Mouse (Mus musculus): Measurements from ENCODE around the gene Nuf2. TPM values are rescaled to one million over a fixed set of nuclear protein-coding genes. Genes with fewer than 3 reads are reported as not detected.

The Nuf2 gene
- total RNA-seq (2014; fragmentation: Nextera tagmentation) = 24.9 and 39.0 TPM in 2 replicates
- 137 and 159 TPM in 2 replicates for total RNA-seq (2017)

DNA sequence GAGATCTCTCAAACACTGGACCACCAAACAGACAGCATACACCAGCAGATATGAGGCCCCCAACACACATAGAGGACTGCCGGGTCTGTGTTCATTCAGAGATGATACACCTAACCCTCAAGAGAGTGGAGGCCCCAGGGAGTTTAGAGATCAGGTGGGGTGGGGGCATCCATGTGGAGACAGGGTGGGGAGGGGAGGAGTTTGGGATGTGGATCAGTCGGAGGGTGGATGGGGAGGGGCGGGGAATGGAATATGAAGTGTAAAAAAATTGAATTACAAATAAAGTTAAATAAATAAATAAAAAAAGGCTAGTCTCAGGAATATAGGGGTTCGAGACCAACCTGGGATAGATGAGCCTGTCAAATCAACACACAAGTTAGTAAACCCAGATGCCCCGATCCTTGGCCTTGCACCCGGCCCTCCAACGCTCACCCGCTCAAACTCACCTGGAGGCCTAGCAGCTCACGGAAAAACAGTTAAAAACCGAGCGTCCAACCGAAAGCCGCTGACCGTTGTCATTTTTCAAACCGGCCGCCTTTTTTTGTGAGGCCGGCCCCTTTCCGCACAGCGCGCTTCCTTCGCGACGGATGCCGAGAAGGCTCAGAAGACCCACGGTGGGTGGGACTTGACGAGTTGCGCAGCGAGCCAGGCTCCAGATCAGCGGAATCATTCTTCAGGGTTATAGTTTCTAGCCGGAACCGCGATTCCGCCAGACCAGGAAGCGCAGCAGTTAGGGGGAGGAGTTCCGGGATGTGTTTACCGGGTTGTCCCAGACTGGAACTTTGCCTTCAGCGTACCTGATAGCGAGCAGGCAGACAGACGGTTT, at the start of gene Nuf2:
TSS of gene Nuf2 (minus strand) at position 589 of the 826 bp plus-strand sequence.
- peak; percentile 100 for ATAC-seq (replicated peaks; ENCODE audit: poor library complexity, severe bottlenecking)

DNA sequence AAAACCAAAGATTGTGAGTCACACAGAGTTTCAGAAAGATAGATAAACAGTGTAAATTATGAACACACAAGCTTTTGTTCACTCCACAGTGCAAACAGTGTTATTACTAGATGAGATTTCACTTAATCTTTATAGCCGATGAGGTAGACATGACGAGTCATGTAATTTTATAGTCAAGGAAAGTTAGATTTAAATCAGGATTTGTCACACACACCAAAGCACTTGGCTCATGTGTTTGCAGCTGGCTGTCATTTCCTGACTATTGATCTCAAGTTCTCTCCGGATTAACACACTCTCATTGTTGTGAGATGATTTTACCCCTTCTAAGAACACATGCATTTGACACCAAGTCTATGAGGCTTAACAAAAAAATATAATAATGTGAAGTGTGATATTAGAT, 48.3 kb upstream of the Nuf2 start:
- ATAC-seq (replicated peaks; ENCODE audit: poor library complexity, severe bottlenecking) = no peak

DNA sequence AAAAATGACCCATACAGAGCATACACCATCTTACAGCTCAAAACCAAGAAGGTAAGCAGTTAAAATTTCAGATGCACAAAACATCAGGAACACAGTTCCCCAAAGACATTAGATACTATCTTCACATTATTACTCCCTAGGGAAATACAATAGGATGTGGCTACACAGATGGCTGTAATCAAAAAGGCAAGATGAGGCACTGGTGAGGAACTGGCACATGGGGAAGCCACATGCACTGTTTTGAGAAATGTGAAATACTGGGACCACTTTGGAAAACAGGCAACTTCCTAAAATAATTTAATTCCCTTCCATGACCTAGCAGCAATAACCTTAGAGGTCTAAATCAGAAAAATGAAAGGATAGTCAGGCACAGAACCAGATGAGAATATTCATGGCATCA, 42.9 kb upstream of the Nuf2 start:
- no peak for ATAC-seq (replicated peaks; ENCODE audit: poor library complexity, severe bottlenecking)

DNA sequence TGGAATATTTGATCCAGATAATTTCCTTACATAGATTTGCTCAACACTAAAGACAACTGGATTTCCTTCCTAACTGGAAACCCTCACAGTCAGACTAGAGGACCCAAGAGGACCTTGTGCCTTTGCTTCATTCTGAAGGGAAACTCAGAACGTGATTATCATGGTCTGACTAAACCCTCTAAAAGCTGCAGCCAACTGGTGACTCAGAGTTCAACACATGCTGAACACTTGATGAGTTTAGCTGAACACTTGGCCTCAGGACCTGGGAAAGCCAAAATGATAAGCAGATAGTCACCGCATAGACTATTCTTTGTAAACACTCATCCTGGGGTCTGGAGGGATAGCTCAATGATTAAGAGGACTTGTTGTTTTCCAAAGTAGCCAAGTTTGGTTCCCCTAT, 24.4 kb upstream of the Nuf2 start:
- ATAC-seq (replicated peaks; ENCODE audit: poor library complexity, severe bottlenecking) = no peak

DNA sequence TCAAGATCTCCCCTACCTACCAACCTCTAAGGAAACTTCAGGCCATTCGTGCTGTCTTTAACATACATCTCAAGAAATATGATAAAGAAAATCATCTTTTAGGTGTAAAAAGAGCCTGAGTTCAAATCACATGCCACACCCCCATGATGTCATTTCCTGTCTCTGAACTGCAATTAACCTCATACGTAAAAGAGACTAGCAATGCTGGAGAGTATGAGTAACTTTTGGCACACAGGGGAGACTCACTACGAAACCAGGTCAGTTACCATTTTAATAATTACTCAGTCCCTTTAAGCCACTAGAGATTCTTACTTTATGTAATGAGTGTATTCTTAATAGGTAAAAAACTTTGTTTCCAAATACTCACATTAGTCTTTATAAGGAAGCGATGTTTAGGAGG, 23.8 kb upstream of the Nuf2 start:
- ATAC-seq (replicated peaks; ENCODE audit: poor library complexity, severe bottlenecking) = no peak

DNA sequence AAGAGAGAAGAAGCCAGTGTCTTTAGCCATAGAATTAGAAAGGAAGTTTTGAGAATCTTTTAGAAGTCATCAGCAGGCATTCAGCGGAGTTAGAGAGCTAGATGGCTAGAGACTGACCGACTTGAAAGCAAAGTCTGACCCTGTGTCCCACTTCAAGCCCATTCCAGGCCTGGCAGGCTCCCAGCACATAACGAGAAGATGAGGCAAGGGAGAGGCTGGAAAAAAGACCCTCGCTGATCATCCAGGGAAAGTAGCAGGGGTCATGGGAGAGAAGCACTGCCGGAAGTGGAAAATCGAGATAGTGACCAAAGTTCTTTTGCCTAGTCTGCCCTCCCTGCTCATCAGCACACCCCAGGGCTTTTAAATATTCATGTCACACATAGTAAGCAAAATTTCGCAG, 22.2 kb upstream of the Nuf2 start:
- no peak for ATAC-seq (replicated peaks; ENCODE audit: poor library complexity, severe bottlenecking)

DNA sequence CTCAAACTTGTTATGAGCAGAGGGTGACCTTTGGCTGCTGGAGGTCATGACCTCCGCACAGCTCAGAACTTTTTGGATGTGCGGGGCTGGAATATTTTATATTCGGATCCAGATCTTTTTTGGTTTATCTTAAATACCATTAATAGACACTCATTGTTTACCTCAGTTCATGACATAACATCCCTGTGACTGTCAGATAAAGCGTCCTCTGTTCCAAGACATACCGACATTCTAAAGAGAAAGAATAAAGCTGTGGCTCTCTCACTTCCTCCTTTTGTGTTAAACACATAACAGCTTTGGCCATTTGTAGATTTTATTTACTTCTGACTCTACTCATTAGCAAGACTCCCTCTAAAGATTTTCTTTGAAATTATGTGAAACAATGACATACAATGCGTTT, 9.2 kb upstream of the Nuf2 start:
- no peak for ATAC-seq (replicated peaks; ENCODE audit: poor library complexity, severe bottlenecking)

DNA sequence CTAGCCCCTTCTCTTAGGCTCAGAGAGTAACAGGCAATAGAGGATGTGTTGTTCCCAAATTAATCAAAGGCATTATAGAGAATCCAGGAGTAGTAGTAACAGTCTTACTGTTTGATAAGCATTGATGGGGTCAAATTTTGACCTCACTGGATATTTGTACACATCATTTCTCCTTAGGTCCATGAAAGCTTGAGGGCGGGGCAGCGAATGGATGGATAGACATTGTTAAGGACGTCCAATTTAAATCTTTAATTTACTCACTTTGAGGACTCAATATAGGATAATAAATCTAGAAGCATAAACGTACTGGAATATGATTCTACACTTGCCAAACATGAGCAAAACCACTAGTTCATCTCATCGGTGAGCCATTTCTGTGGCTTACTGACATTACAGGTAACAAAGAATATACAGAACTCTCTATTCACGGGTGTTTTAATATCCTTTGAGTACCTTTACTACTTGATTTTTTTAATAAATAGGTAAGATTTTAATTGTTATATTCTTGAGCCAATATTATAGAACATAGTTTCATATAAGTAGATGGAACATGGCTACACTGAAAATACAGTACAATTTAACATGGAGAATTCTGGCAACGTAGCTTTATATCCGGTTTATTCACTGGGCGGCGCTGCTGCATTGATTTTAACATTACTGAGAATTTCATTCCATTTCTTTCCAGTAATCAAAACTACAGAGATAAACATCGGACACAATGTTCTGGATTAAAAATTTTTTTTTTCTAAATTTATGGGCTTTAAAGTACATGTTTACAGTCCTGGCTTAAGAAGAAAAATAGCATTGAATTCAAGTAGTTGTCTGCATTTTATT, 655 bp upstream of the Nuf2 start:
- peak; percentile 53 for ATAC-seq (replicated peaks; ENCODE audit: poor library complexity, severe bottlenecking)

DNA sequence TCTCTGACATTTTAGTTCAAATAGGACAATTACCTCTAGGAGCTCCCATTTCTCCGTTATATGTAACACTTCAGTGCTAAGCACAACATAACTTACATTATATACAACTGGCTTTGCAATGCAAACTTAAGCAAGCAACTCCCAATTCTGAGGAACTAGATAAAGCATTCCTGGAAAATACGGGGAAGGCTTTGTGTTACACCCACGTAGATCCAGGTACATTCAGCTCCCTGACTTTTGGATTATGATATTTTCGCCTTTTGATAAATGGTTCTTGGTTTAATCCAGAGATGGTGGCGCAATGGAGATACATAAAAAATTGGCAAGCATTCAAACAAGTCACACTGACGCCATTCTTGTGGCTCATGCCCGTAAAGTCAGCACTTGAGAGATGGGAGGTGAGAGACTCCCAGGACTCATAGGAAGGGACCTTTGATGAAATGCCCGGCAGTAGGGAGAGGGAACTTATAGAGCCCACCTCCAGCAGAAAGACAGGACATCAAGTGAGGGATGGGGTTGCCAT, 1.2 kb downstream of the Nuf2 start:
- no peak for ATAC-seq (replicated peaks; ENCODE audit: poor library complexity, severe bottlenecking)

DNA sequence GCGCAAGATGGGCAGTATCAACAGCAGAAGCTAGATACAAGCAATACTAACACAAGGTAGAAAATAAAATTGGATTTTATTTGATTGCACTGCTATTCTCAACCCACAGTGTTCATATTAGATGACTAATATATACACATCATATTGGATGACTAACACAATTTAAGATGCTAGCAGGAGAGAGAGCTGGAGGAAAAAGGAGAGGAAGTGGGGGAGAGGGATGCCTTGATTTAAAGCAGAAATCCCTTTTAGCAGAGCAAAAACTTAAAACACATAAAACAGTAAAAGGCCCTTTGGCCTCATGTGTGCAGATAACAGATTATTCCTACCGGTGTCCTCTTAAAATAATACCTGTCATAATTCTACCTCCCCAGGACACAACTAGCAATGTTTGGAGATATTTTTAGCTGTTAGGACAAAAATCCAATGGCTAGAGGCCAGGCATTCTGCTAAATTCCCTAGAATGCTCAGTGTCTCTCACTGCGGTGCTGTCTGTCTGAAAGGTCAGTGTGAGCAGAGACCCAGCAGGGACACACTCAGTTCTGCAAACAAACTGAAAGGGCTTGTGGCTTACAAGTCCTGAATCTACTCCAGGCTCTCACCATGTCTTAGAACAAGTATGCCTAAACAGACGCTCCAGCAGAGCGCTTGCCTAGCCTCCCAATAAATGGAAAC, 5.1 kb downstream of the Nuf2 start:
- ATAC-seq (replicated peaks; ENCODE audit: poor library complexity, severe bottlenecking) = no peak

DNA sequence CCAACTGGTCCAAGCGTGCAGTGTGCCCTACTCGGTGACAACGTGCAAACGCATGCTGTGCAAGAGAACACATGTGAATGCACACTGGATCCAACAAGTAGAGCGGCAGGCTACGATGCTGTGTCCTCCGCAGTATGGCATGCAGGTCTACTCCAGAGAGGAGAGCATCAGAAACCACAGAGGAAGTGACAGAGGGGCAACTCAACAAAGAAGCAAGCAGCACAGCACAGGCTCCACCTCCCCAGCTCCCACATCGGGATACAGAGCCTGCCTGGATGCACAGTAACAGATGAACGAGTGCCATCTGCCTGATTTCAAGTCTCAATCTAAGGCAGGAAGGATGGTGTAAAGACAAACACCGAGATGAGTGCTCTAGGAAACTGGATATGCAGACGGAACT, 11.9 kb downstream of the Nuf2 start:
- 0 out of 2 replicates have a peak, but pooled peaks have one; percentile 29 for ATAC-seq (replicated peaks; ENCODE audit: poor library complexity, severe bottlenecking)

DNA sequence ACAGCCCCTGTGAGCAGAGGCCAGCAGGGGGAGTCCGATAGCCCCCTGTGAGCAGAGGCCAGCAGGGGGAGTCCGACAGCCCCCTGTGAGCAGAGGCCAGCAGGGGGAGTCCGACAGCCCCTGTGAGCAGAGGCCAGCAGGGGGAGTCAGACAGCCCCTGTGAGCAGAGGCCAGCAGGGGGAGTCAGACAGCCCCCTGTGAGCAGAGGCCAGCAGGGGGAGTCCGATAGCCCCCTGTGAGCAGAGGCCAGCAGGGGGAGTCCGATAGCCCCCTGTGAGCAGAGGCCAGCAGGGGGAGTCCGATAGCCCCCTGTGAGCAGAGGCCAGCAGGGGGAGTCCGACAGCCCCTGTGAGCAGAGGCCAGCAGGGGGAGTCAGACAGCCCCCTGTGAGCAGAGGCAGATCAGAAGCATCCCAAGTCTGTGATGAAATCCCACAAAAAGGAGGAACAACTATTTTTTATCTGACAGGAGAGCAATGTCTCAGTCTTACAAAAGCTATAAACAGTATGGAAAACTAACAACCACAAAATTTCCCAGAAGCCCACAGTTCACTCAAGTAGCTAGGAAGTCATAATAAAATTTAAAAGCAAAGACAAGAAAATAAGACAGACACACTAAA, 13.3 kb downstream of the Nuf2 start:
- ATAC-seq (replicated peaks; ENCODE audit: poor library complexity, severe bottlenecking) = peak; percentile 93

DNA sequence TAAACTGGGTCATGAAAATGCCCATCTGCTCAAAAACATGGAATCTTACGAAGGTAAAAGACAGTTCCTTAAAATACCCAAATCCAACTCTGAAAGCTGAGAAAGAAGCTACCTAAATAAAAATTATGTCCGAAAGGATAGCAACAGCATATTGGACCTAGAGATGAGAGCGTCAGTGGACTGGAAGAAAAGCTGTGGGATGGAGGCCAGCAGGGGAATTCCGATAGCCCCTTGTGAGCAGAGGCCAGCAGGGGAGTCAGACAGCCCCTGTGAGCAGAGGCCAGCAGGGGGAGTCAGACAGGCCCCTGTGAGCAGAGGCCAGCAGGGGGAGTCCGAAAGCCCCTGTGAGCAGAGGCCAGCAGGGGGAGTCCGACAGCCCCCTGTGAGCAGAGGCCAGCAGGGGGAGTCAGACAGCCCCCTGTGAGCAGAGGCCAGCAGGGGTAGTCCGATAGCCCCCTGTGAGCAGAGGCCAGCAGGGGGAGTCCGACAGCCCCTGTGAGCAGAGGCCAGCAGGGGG, 13.8 kb downstream of the Nuf2 start:
- 0 out of 2 replicates have a peak, but pooled peaks have one; percentile 15 for ATAC-seq (replicated peaks; ENCODE audit: poor library complexity, severe bottlenecking)

DNA sequence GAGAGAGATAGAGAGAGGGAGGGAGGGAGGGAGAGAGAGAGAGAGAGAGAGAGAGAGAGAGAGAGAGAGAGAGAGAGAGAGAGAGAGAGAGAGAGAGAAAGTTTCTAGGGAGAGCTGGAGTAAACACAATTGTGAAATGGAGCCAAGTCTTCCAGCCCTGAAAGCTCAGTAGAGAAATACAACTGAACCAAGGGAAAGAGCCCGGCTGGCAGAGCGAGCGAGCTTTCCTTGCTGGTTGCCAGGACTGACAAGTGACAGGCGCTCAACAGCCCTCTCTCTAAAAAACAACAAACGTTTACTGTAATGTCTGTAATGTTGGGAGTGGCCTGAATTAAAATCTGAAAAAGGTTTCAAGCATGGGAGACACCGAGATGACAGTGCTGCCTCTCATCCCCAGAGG, 24.9 kb downstream of the Nuf2 start:
- ATAC-seq (replicated peaks; ENCODE audit: poor library complexity, severe bottlenecking) = no peak

DNA sequence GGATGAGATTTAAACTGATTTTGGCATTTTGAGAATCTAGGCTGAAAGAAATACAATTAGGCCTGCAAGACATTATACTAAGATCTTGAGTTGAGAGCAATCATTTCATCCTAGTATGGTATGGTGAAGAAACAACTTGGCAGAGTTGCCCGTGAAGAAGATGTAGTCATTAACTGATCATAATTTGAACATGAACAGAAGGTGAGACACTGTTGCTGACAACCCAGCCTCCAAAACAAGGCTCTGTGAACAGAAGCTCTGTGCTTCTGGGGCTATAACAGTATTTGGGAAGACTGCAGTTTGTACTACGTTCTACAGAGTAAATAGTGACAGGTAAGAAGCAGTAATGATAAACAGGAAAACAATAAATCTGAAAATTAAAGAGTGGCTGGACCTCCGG, 28.4 kb downstream of the Nuf2 start:
- ATAC-seq (replicated peaks; ENCODE audit: poor library complexity, severe bottlenecking) = no peak

DNA sequence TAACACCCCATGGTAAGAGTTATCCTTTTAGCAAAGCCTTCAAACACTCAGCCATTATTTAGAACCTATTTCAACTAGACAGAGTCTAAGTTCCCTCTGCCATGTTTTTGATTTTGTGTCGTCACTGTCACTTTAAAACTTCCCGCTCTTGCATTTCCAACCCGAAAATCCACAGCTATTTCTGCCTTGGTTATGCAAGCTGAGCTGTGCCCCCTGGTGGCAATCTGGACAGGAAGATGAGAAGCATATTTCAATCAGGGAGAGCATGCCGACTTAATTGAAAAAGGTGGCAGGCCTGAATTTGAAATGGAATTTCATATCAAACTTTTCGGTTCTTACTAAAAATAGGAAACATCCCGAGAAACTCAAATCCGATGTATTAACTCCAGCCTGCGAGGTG, 35.6 kb downstream of the Nuf2 start:
- ATAC-seq (replicated peaks; ENCODE audit: poor library complexity, severe bottlenecking) = no peak

DNA sequence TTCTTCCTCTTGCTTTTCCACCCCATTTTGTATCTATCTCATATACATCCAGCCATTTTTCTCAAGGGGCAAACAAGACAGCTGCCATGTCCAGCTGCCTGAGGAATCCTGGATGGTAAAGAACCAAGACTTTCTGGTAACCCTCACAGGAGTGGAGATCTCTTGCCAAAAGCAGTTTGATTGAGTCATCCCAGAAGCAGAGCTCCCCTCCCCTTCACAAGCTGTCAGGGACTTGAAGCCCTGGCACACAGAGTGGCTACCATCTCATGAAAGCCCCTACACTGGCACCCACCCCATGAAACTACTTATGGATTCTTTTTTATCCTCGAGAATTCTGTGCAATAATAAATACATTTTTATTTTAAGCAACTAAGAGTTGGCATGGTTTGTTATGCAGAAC, 39.7 kb downstream of the Nuf2 start:
- no peak for ATAC-seq (replicated peaks; ENCODE audit: poor library complexity, severe bottlenecking)

DNA sequence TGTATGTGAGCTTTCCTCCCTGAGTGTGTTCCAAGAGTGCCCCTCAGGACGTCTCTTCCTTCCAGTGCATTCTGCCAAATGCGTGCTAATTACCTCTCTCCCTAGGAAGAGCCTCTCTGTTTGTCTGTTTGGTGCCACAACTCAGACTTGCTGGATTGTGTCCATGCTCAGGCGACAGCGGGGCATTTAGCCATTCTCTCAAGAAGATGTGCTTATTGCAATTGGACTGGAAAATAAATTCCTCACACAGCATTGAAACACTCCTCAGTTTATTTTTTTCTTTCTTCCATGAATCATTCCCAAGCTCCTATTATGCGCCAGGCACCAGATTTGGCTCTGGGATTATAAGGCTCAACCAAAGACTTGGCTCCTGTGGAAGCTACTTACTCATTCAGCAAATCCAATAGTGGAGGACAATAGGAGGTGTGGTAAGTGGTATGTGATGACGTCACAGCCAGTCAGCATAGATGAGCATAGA, 45.8 kb downstream of the Nuf2 start:
- no peak for ATAC-seq (replicated peaks; ENCODE audit: poor library complexity, severe bottlenecking)

DNA sequence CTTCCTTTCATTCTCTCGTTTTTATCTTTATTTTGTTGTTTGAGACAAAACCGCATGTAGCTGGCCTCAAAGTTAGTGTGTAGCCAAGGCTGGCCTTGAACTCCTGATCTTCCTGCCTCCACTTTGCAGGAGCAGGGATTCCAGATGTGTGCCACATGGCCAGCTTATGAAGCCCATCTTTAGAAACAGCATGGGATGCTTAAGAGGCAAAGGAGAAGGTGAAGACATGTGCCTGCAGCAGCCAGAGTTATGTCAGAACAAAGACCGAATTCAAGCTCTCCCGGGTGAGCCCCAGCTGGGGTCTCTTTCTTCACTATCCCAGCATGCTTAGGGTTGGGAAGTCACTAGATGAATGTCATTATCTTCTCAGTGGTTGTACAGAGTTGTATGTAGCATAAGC, 46.7 kb downstream of the Nuf2 start:
- ATAC-seq (replicated peaks; ENCODE audit: poor library complexity, severe bottlenecking) = no peak

All from granulocyte monocyte progenitor cell, adult 5-6 weeks (primary cell).